Mouse (Mus musculus): ENCODE results near the gene Lrrc46.

Lrrc46 gene

DNA sequence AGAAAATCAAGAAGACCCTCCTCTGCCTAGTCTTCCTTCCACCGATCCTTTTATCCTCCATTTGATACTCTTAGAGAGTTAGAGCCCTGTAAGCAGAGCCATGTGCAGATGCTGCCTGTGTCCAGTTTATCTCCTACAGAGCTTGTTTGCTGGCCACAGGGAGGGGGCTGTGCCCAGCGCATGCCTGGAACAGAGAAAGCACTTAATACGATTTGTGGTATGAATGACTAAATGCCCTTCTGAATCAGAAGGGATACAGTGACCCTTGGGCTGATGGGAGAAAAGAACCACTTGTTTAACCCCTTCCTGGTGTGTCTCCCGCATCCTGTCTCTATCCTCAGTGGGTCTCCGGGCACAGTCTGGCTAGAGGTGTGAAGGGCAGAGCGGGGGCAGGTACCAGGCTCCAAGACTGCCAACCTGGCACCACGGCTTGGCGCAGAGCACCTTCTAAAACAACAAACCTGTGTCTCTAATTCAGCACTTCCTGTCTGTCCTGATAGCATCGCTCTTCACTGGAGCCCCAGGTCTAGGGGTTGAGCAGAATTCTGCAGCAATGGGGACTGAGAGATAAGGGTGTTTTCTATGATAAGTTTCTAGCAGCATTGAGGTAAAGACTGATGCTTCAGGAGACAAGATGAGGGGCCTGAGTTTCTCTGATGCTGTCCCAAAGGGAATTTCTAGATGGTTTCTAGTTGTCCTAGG lies 34.0 kb downstream of the Lrrc46 start:
- no peak for DNase-seq

DNA sequence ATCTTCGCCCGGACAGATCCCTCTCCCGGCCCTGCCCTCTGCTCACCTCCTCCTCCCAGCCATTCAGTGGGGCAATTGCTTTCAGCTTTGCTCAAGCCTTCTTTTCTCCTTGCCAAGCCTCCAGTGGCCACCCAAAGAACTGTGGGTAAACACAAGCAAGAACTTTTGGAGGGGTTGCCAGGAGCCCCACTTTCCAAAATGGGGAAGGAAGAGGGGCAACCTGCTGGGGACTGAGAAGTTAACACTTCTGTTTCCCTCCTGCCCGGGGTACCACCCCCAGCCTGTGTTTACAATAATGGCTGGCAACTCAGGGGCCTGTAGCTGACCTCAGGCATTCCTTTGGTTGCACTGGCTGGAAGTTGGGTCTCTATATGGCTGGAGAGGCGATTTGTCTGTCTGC lies 38.0 kb downstream of the Lrrc46 start:
- no peak for DNase-seq

DNA sequence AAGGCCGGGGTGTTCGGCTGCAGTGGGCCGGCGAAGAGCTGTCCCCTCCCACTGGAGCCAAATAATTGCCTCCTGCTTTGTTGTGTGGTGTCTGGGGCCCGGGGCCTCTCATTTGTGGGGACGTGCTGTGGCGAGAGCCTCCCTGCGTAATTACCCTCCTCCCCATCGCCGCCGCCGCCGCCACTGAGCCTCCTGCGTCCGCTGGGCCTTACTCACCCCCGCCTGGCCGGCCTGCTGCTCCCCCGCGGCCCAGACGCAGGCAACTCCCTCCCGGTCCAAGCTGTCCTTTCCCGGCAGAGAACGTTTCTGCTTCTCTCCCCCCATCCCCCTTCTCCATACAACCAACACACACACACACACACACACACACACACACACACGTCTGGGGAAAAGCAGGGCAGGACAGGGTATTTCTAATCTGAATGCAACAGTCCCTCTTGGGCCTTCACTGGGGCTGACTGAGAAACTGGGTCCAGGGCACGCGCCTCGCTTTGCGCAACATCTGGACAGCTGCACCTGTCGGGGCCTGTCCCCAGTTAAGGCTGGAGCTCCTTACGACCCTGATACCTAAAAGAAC lies 43.7 kb downstream of the Lrrc46 start:
- peak; percentile 53 for DNase-seq

DNA sequence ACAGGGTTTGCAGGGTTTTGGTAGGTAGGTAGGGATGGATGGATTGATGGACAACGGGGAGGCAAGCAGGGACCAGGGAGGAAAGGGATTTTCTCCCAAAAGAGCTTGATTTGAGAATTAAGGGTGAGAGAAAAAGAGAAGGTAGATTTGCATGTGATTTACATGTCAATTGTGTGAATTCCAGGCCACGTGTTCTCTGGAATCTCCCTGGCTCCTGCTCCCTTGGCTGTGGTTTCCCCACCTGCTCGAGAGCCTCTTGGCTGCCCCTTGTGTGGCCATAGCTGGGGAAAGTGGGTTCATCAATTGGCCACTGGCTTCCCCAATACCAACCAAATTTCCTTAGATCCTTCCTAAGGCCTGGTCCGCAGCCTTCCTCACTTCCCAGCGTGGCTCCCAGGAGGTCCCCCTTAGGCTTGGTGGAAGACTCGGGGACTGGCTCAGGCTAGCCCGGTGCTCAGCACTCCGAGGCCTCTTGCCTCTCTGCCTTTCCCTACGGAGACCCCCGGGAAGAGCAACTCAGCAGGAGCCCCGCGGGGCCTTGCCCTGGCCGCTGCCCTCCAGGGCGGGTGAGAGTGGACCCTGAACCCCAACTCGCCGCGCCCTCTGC lies 44.3 kb downstream of the Lrrc46 start:
- no peak for DNase-seq

DNA sequence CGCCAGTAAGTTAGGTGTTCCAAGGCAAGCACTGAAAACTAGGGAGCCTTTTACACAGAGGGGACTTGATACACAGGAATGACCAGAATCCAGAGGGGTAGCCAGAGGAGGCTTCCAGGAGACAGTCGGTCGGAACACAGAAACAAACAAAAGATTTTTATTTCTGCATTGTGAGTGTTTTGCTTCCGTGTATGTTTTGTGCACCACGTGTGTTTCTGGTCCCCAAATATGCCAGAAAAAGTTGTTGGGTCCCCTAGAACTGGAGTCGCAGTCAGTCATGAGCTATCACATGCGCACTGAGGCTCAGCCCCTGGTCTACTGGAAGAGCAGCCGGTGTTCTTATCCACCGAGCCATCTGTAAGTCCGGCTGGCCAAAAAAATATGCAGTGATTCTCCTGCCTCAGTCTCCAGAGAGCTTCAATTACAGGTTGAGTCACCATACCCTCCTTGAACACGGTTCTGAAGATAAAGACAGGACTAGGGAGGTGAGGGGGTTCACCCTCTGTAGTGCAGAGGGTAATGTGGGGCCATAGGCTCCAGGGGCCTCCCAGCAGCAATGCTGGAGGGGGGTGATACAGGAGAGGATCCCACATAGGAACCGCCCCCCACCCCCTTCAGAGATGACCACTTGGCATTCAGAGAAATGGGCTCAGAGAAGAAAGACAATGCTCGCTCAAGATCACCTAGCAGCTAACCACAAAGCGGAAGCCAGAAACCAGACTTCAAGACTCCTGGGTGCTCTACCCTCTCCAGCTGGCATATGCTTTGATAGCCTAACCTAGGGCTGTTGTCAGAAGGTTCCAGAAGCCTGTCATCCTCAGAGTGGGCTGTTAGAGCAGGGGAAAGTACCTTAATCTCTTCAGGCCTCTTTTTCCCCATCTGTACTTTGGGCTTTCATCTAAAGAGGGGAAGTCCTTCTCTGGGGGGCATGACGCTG lies 45.1 kb downstream of the Lrrc46 start:
- DNase-seq = no peak

- DNase-seq = no peak
Measured at GRCm38 (mm10) chr11:96995031-96995430, 46.2 kb downstream of the Lrrc46 start.

DNA sequence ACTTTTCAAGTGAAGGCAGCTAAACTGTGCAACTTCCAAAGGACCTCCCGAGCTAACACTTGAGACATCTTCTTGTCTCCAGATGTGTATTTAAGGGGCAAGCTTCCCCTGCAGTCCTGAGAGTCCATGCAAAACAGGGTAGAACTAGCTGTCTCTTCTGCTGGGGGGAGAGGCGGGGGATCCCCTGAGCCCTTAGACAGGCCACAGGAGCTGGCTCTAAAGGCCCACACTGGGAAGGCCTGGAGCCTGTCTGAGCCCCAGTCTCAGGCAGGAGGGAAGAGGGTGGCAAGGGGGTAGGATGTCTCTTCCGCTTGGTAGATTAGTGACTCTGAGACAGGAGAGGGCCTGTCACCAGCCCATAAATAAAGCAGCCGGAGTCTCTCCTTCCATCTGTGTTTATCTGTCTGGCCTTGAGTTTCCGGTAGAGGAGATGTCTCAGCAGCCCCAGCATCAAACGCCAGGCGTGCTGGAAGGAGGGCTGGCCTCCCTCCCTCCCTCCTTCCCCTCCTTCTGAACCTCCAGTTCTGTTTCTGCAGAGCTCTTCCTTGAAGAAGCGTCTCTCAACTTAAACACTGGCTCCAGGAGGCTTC lies 48.4 kb downstream of the Lrrc46 start:
- DNase-seq = no peak

GRCm38 (mm10) chr11:96991501-96991900 lies 49.7 kb downstream of the Lrrc46 start:
- no peak for DNase-seq

- no peak for DNase-seq
Measured at GRCm38 (mm10) chr11:96987873-96988655, 53.1 kb downstream of the Lrrc46 start.

GRCm38 (mm10) chr11:96986463-96986862 lies 54.7 kb downstream of the Lrrc46 start:
- no peak for DNase-seq

DNA sequence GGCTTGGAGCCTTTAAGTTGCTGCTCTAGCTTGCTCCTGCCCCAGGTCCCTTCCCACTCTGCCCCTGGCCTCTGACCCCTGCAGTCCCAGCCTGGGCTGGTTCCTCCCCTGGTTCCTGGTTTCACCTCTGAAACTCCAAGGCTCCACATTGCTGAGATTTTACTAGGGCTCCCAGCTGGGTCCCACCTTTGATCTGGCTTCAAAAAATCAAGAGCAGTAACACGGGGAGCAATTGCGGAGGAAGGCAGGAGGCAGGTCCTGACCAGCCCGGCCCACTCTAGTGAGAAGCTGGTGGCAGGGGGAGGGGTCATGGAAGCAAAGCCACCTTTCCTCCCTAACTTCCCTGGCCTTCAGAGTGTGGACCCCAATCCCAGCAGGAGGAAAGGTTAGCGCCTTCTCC lies 56.3 kb downstream of the Lrrc46 start:
- DNase-seq = no peak
